8 mouse cellular contexts compared by ENCODE assay signal in the genomic region with DNA sequence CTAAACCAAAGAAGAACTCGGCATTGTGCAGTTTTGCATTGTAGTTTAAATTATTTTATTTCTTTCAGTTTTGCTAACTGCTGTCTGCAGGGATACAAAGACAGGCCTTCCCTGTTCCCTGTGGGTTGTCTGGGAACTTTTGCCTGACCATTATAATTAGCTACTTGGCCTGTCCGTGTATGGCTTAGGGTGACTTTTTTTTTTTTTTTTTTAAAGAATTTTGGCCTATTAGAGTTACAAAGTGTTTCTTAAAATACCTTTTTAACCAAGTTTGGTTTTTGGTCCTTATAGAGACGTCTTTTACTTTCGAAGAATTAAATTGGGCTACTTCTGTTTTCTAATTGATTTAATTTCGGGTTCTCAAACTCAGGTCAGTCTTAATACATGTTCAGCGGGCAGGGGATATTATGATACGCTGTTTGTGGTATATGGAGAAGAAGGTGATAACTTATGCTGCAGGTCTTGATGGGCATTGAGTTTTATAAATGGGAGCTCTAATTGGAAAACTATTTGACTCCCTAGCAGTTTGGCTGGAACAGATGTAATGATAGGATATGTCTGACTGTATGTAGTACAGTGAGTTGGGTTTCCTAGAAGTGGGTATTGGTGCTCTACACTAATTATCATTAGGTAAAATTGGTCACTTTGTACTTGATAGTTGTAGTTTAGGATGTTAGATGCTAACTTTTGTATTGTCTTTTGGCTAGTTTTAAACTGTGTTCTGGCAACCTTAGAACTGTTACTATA. TPM values are rescaled to one million over a fixed set of nuclear protein-coding genes. Genes with fewer than 3 reads are reported as not detected.
A peak's percentile ranks its signal among the peaks of the same experiment; 100 is the strongest.
DNase-seq lines count a peak whose midpoint lies in the region; ATAC-seq and TF ChIP-seq lines count a peak whose summit lies in the region.

No protein-coding gene starts in this region.

- ATAC-seq in limb, embryonic 15.5 days (ENCODE audit: insufficient number of reproducible peaks, low FRiP score, low TSS enrichment, low read depth) = no peak
- ATAC-seq in stomach, embryonic 16.5 days (ENCODE audit: insufficient read depth, low FRiP score) = peak; percentile 9; the same call in 1 of the 2 replicates

- peak overlapping the region; percentile 98 for H3K9ac ChIP-seq in limb, embryonic 15.5 days
- peak overlapping the region; percentile 100 for H3K9ac ChIP-seq in stomach, embryonic 16.5 days (ENCODE audit: low read length)

- no peaks in the 10 kb centered on the region for H3K36me3 ChIP-seq in thymus, adult 2 months (ENCODE audit: control insufficient read depth, insufficient read depth, low read length)
- no peaks in the 10 kb centered on the region for H3K36me3 ChIP-seq in limb, embryonic 15.5 days
- H3K36me3 ChIP-seq in stomach, embryonic 16.5 days (ENCODE audit: control insufficient read depth, insufficient read depth, low read length) = no peaks in the 10 kb centered on the region

- WGBS in thymus, adult 2 months = 8% methylated on average over 7 of the region's 7 CpGs
- WGBS in limb, embryonic 15.5 days = 16% methylated on average over 7 of the region's 7 CpGs
- 18% methylated on average over 7 of the region's 7 CpGs for WGBS in stomach, embryonic 16.5 days

- H3K9me3 ChIP-seq in limb, embryonic 15.5 days = no peaks in the 10 kb centered on the region
- H3K9me3 ChIP-seq in stomach, embryonic 16.5 days (replicated peaks; ENCODE audit: control insufficient read depth, low read length) = no peaks in the 10 kb centered on the region

- H3K4me1 ChIP-seq in thymus, adult 2 months (replicated peaks; ENCODE audit: control insufficient read depth, insufficient read depth, low read length) = peaks cover 5% of the 10 kb centered on the region
- peaks cover 5% of the 10 kb centered on the region; the same call in 1 of the 2 replicates for H3K4me1 ChIP-seq in limb, embryonic 15.5 days
- peaks cover 7% of the 10 kb centered on the region; the same call in 1 of the 2 replicates for H3K4me1 ChIP-seq in stomach, embryonic 16.5 days (ENCODE audit: control insufficient read depth, insufficient read depth, low read length)

- H3K27me3 ChIP-seq in thymus, adult 2 months (ENCODE audit: control insufficient read depth, insufficient read depth, low read length) = no peaks in the 10 kb centered on the region
- H3K27me3 ChIP-seq in limb, embryonic 15.5 days = no peaks in the 10 kb centered on the region
- H3K27me3 ChIP-seq in stomach, embryonic 16.5 days (ENCODE audit: control insufficient read depth, insufficient read depth, low read length) = no peaks in the 10 kb centered on the region

- peak overlapping the region; percentile 60 for H3K4me2 ChIP-seq in limb, embryonic 15.5 days
- peak overlapping the region; percentile 80 for H3K4me2 ChIP-seq in stomach, embryonic 16.5 days (ENCODE audit: low read depth, low read length)

- no peak for TF ChIP-seq CTCF in thymus, adult 2 months (IDR thresholded peaks at IDR 0.05; ENCODE audit: borderline replicate concordance, control insufficient read depth, extremely low read depth, insufficient read depth, low read length, poor library complexity)

- H3K4me3 ChIP-seq in thymus, adult 2 months (ENCODE audit: control insufficient read depth, insufficient read depth, low read length) = peak overlapping the region; percentile 90
- H3K4me3 ChIP-seq in limb, embryonic 15.5 days = peak overlapping the region; percentile 89
- peak overlapping the region; percentile 79 for H3K4me3 ChIP-seq in stomach, embryonic 16.5 days (replicated peaks; ENCODE audit: low read length)

- TF ChIP-seq POLR2A in thymus, adult 2 months (IDR thresholded peaks at IDR 0.05; ENCODE audit: control insufficient read depth, extremely low read depth, insufficient read depth, low read length, poor library complexity) = no peak

- peak; percentile 17 for DNase-seq in adrenal gland, postnatal 10 days
- no peak for DNase-seq in adrenal gland, postnatal 4 days (ENCODE audit: low spot score in 2 of 2)
- no peak for DNase-seq in thymus, adult 2 months
- DNase-seq in thymus, postnatal 25 days = no peak
- no peak for DNase-seq in ovary, postnatal 14 days (ENCODE audit: low spot score)
- DNase-seq in cerebellum, adult 8-10 months = no peak

- peak overlapping the region; percentile 13; the same call in 1 of the 2 replicates for H3K27ac ChIP-seq in thymus, adult 2 months (ENCODE audit: control insufficient read depth, insufficient read depth, low read length)
- H3K27ac ChIP-seq in limb, embryonic 15.5 days = peak overlapping the region; percentile 98
- peak overlapping the region; percentile 95 for H3K27ac ChIP-seq in stomach, embryonic 16.5 days (ENCODE audit: low read length)

RNA-seq across cellular contexts. Expression of gene Vps54, which starts 0.9 kb away (rescaled TPM):
- 10 to 100 TPM; 29.9 to 39.0 TPM for total RNA-seq in adrenal gland, postnatal 10 days (2021)
- total RNA-seq in adrenal gland, postnatal 4 days (2021) = 10 to 100 TPM; 41.5 to 42.7 TPM
- polyA plus RNA-seq in thymus, adult 2 months (2012; rRNA removed) = 22.2 and 28.0 TPM in 2 replicates
- polyA plus RNA-seq in limb, embryonic 15.5 days (2015; fragmentation: Nextera tagmentation; extraction: Ambion mirVana) = 9.8 and 12.0 TPM in 2 replicates
- polyA plus RNA-seq in stomach, embryonic 16.5 days (2015; fragmentation: Nextera tagmentation; extraction: Ambion mirVana) = 9.6 and 9.7 TPM in 2 replicates

Comparison
In these comparisons a context has a peak if more than half of its experiments do, and no peak if none do; other contexts are left out.
1. H3K27ac ChIP-seq: peak in every context shown above with its lines; median percentile 98 in limb, embryonic 15.5 days; 95 in stomach, embryonic 16.5 days; 13 in thymus, adult 2 months.